Mouse (Mus musculus) heart, adult 2 months (tissue): Measurements from ENCODE around the gene Rtp1.

Experiments
- EP300 ChIP-seq: fragments of 200-500 bp; IDR thresholded peaks from 2 replicates; pipeline ENCODE4 v1.6.1; 2011; ENCODE audit warnings: low read depth, low read length, control low read depth; ENCODE audit not compliant: insufficient read depth
- POLR2A ChIP-seq: fragments of 200-500 bp; IDR thresholded peaks from 2 replicates; pipeline ENCODE4 v1.6.1; 2011; ENCODE audit warnings: mild to moderate bottlenecking, low read depth, low read length, control low read depth; ENCODE audit not compliant: insufficient read depth

- no peak for TF ChIP-seq EP300
- no peak for TF ChIP-seq POLR2A
Observed at GRCm38 (mm10) chr16:23429991-23430390, 1.1 kb downstream of the Rtp1 start.
